Mouse (Mus musculus) brain, embryonic 14.5 days (tissue): Measurements from ENCODE around the gene Fam216b. TPM values are rescaled to one million over a fixed set of nuclear protein-coding genes. Genes with fewer than 3 reads are reported as not detected.

Source experiments
- DNase-seq: peaks from one replicate; pipeline ENCODE4 v3.0.0-alpha.2; 2011; ENCODE audit warnings: low read depth
- CTCF ChIP-seq: fragments of 200-500 bp; IDR thresholded peaks from 2 replicates; pipeline ENCODE4 v1.5.1; 2012; ENCODE audit warnings: inconsistent platforms, mild to moderate bottlenecking, moderate library complexity, borderline replicate concordance; ENCODE audit not compliant: insufficient read depth, insufficient read length; ENCODE audit errors: extremely low read depth
- POLR2A ChIP-seq: fragments of 200-500 bp; IDR thresholded peaks from 2 replicates; pipeline ENCODE4 v1.6.1; 2012; ENCODE audit warnings: mild to moderate bottlenecking, inconsistent platforms, borderline replicate concordance; ENCODE audit not compliant: poor library complexity, insufficient read depth, insufficient read length, severe bottlenecking; ENCODE audit errors: extremely low read depth
- polyA plus RNA-seq: library from polyadenylated mRNA; depleted of rRNA; stranded (reverse); fragments of >200 nt; gene quantifications from 2 replicates; pipeline ENCODE4 v1.2.3, GENCODE M21; 2012

The Fam216b gene
- polyA plus RNA-seq, 1 experiment, result 0.38 TPM

GRCm38 (mm10) chr14:78083465-78083864 lies 5.3 kb downstream of the Fam216b start:
- TF ChIP-seq CTCF (no peak), POLR2A (no peak)
- DNase-seq, result no peak

DNA sequence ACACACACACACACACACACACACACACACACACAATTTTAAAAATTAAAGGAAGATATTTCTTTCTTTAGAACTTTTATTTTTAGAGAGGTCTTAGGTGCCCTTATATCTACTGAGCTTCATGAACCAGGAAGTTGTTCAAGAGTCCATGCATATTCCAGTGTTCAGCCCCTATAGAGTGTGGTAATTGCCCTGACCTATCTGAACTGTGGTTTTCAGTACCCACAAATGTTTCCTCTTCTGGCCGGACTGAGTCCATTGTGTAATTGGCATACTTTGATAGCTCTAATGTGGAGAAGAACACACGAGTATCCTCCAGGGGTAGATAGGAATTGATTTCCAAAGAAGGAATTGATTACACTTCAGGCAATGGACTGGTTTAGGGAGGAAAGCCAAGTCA lies 11.3 kb downstream of the Fam216b start:
- no peak for DNase-seq
- TF ChIP-seq POLR2A (no peak), CTCF (no peak)

DNA sequence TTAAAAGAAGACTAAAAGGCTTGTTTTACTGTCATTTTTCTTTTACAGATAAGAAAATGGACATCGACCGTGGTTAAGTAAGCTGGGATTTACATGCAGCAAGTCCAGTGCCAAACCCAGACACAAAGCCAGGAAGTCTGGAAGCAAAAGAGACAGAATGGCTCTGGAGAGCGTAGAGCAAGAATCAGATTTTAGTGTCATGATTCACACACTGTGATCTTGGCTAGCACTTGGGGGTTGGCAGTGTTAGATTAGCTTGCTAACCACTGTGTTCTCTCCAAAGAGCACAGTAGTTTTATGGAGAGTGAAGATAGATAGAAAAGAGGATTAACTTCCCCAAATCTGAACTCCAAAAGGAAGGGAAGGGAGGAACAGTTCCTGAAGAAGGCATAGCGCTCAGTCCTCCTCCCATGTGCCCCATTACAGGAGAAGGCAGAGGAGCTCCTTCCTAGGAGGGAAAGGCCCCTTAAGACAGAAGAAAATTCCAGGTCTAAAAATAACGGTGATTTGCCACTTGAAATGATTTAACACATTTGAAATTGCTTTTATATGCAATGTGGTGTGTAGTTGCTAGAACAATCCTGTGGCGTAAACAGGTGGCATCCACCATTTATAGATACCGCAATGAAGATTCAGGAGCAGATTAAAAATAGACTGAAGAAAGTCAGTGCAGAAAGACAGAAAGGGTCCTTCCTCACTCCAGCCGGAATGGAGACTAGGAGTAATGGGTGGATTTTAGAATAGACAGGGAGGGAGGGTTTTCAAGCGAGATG lies 22.7 kb downstream of the Fam216b start:
- TF ChIP-seq CTCF (no peak), POLR2A (no peak)

DNA sequence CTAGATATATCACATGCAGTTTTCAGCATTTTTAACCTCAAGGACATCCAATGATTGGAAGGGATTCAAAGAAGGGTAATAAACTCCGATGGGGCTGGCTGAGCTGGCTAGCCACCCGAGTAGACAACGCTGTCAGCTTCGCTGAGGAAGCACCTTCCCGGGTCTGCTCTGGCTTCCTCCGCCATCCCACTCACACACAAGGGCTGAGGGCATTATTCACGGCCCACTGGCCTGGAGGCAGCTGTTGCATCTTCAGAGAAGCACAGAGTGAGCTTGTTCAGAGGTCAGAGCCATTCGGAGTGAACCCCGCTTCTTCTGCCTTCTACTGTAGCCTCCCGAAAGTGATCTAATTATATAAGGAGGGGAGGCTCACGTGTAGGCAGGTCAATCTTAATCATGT lies 26.3 kb downstream of the Fam216b start:
- no peak for TF ChIP-seq POLR2A
- TF ChIP-seq CTCF, result no peak
- no peak for DNase-seq

More for the DNA sequence above, 22.7 kb downstream of the Fam216b start:
- DNase-seq, result no peak

GRCm38 (mm10) chr14:78060609-78060951 lies 28.2 kb downstream of the Fam216b start:
- no peak for DNase-seq
- TF ChIP-seq POLR2A (no peak), CTCF (no peak)

- peak; percentile 69 for DNase-seq
- TF ChIP-seq POLR2A, result no peak
These were observed 28.8 kb downstream of the Fam216b start for GRCm38 (mm10) chr14:78059878-78060608.

- TF ChIP-seq POLR2A (no peak), CTCF (no peak)
- no peak for DNase-seq
These were observed 31.4 kb downstream of the Fam216b start for GRCm38 (mm10) chr14:78057362-78057761.

DNA sequence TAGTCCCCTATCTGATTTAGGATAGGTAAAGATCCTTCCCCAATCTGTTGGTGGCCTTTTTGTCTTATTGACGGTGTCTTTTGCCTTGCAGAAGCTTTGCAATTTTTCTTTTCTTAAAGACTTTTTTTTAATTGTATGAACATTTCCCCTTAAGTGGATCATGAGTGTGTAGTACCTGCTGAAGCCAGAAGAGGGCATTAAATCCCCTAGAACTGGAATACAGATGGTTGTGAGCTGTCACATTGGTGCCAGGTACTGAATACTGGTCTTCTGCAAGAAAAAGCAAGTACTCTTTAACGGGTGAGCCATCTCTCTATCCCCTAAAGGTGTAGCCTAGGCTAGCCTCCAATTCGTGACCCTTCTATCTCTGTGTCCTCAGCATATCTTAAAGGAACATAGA lies 32.4 kb downstream of the Fam216b start:
- DNase-seq, result no peak
- no peak for TF ChIP-seq POLR2A
- no peak for TF ChIP-seq CTCF

DNA sequence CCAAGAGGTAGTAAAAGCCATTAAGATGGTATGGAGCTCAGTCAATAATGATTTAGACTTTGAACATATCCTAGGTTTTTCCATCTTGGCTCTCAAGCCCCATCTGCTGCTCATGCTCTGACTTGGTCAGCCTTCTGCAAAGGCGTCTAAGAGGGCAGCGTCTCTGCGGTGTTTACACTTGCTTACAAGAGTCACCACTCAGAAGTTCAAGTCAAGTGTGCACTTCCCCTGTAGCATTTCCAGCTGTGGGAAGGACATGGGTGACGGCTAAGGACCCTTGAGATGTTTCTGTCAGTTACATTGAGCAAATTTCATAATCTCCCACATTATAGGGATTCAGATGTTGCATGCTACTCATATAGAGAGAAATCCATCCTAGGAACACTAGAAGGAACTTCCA lies 40.1 kb downstream of the Fam216b start:
- no peak for DNase-seq
- TF ChIP-seq POLR2A, result no peak
- TF ChIP-seq CTCF, result no peak

DNA sequence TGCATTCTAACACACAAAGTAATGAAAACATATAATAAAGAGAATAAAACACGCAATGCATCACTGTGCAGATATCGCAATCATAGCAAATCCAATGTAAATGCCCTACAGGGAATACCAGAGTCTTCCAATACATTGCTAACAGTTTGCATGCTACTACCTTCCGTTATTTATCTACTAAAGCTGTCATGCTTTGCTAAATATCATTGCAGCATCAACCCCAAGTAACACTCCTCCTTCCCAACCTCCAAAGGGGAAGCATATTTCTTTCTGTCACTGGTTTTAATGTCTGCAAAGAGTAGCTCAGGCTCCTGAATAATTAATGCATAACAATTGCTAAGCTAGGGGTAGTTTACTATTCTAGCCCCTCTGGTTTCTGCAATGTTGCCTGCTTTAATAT lies 40.5 kb downstream of the Fam216b start:
- TF ChIP-seq POLR2A (no peak), CTCF (no peak)
- no peak for DNase-seq

DNA sequence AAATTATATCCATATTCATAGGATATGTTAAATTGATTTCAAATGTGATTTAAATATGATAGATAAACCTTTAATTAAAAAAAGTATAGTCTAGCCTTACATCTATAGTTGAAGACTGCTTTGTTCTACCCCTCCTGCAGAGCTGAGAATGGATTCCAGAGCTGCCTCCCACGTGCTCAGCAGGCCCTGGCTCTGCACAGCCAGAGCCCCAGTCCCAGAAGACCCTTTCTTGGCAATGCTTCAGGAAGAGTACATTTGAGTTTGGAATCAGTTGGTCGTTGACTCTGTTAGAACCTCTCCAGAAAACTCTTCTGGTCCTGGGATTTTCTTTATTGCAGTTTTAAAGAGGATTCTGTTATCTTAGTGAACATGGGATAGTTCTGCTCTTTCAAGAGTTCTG lies 45.7 kb downstream of the Fam216b start:
- no peak for TF ChIP-seq POLR2A
- TF ChIP-seq CTCF, result no peak
- no peak for DNase-seq
